Mouse (Mus musculus) liver, embryonic 11.5 days (tissue): ENCODE measurements around the gene Emp3. TPM values are rescaled to one million over a fixed set of nuclear protein-coding genes. Genes with fewer than 3 reads are reported as not detected.
"Not testable (repeated sequence)": the region's sequence is repeated elsewhere in the genome, so short reads cannot be mapped to it uniquely, and the experiment has no call there.

Experiments
- ATAC-seq: fragments of 200-750 bp; cut with Nextera tagmentation; replicated peaks from 2 replicates; pipeline ENCODE4 v1.8.0; 2017; ENCODE audit warnings: moderate number of reproducible peaks, mild to moderate bottlenecking, moderate TSS enrichment, moderate library complexity; ENCODE audit not compliant: low FRiP score
- DNase-seq: peaks from one replicate; pipeline ENCODE4 v3.0.0-alpha.2; 2017; ENCODE audit warnings: low spot score
- H3K27ac ChIP-seq: fragments of 300-500 bp; sonication (generic); 2 replicates; pipeline ENCODE4 v1.5.1; 2014; ENCODE audit warnings: mild to moderate bottlenecking, low read depth, low read length, control low read depth
- H3K27me3 ChIP-seq: fragments of 300-500 bp; sonication (generic); replicated peaks from 2 replicates; pipeline ENCODE4 v1.6.1; 2014; ENCODE audit warnings: low read length, mixed read lengths; ENCODE audit not compliant: control insufficient read depth, insufficient read depth
- H3K36me3 ChIP-seq: fragments of 300-500 bp; sonication (generic); 2 replicates; pipeline ENCODE4 v1.6.1; 2014; ENCODE audit warnings: mild to moderate bottlenecking, low read length, moderate library complexity, mixed read lengths; ENCODE audit not compliant: control insufficient read depth, insufficient read depth
- H3K4me1 ChIP-seq: fragments of 300-500 bp; sonication (generic); replicated peaks from 2 replicates; pipeline ENCODE4 v1.6.1; 2014; ENCODE audit warnings: low read length, mixed read lengths; ENCODE audit not compliant: control insufficient read depth, insufficient read depth
- H3K4me2 ChIP-seq: fragments of 300-500 bp; sonication (generic); 2 replicates; pipeline ENCODE4 v1.6.1; 2014; ENCODE audit warnings: mild to moderate bottlenecking, control low read depth, moderate library complexity
- H3K4me3 ChIP-seq: fragments of 300-500 bp; sonication (generic); 2 replicates; pipeline ENCODE4 v1.5.1; 2014; ENCODE audit warnings: low read depth, low read length, control low read depth
- H3K9ac ChIP-seq: fragments of 300-500 bp; sonication (generic); 2 replicates; pipeline ENCODE4 v1.6.1; 2014; ENCODE audit warnings: low read depth, low read length, control low read depth
- H3K9me3 ChIP-seq: fragments of 300-500 bp; sonication (generic); 2 replicates; pipeline ENCODE4 v1.6.1; 2016; ENCODE audit warnings: low read length, inconsistent platforms, mixed read lengths; ENCODE audit not compliant: control insufficient read depth
- WGBS: fragments of 180-500 bp; shearing (Covaris S2); extraction: QIAGEN DNeasy Blood & Tissue Kit; methylation state at CpG from one replicate; pipeline ENCODE4 v1.1.7; 2014; 5-methylcytosine and 5-hydroxymethylcytosine counted together
- polyA plus RNA-seq: library from polyadenylated mRNA; unstranded; fragments of >200 nt; fragmentation: Nextera tagmentation; extraction: Ambion mirVana; gene quantifications from 2 replicates; pipeline ENCODE4 v1.2.1, GENCODE M21; 2014

Emp3 gene
- polyA plus RNA-seq, 1 experiment from 2014 or later, result 99.6 TPM

DNA sequence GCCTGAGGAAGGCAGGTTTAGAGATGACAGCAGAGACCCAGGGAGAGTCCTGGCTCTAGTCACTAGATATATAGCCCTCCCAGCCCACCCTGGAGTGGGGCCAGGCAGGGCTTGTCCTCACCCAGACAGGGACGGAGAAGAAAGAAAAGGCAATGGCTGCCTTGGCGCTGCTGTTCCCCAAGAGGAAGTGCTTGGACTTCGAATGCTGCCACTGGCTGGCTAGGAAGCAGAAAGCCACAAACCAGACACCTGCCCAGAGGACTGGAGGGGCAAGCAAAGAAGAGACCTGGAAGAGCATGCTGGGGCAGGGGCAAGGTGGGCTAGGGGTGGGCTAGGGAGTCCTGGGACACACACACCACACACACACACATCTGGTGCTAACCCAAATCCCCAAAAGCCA lies 34.0 kb downstream of the Emp3 start:
- Histone ChIP-seq H3K27me3 (no peaks in the 10 kb centered on the region), H3K27ac (no peak overlapping the region), H3K9ac (no peak overlapping the region), H3K36me3 (peaks cover 21% of the 10 kb centered on the region), H3K4me3 (no peak overlapping the region), H3K4me2 (no peak overlapping the region), H3K9me3 (no peaks in the 10 kb centered on the region), H3K4me1 (no peaks in the 10 kb centered on the region)
- DNase-seq (no peak), ATAC-seq (no peak)
- 28% methylated on average over 3 of the region's 3 CpGs for WGBS

DNA sequence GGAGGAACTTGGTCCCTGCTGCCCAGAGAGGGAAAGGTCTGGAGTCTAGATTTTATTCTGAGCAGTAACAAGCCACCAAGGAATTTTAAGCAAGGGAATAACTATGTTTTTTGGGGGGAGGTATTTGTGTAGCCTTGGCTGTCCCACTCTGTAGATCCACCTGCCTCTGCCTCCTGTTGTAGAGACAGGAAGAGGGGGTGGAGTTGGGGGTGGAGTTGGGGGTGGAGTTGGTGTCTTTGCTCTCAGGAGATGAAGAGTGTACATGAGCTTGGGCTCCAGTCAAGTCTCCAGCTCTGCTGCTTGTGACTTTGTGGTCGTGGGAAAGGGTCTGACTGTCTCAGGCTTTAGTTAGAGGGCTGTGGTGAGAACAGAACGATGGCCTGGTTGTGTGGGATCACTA lies 40.2 kb downstream of the Emp3 start:
- ATAC-seq, result no peak
- Histone ChIP-seq H3K4me3 (no peak overlapping the region), H3K4me1 (no peaks in the 10 kb centered on the region), H3K4me2 (no peak overlapping the region), H3K27ac (no peak overlapping the region), H3K36me3 (peaks cover 63% of the 10 kb centered on the region), H3K27me3 (no peaks in the 10 kb centered on the region), H3K9ac (no peak overlapping the region), H3K9me3 (no peaks in the 10 kb centered on the region)
- DNase-seq, result no peak
- 87% methylated on average over 2 of the region's 2 CpGs for WGBS

DNA sequence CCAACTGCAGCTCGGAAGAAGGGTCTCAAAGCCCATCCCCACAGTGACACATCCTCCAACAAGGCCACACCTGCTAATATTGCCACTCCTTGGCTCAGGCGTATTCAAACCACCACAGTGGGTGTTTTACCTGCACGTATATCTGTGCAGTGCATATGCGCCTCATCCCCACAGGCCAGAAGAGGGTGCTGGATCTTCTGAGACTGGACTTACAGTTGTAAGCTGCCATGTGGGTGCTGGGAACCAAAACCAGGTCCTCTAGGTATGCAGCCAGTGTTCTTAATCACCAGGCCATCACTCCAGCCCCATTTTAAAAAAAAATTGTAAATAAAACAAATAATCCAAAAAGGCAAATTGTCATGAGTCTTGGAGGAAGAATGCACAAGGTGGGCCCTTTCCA lies 40.7 kb downstream of the Emp3 start:
- H3K27me3 ChIP-seq, result no peaks in the 10 kb centered on the region

DNA sequence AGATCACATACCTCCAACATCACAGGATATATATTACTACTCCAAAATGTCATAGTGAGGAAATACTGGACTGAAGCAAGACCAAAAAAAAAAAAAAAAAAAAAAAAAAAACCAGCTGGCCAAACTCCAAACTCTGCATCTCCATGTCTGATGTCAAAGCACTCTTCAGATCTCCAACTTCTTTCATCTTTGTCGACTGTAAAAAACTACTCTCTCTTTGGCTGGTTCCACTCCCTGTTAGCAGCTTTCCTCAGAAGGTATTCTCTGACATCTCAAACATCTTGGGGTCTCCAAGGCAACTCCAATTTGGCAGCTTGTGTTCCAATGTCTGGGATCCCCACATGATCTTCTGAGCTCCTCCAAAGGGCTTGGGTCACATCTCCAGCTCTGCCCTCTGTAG lies 42.9 kb downstream of the Emp3 start, which contains the start of gene Grin2d:
Grin2d (minus strand) TSS at position 101 of the 400 bp plus-strand sequence.
- H3K4me1 ChIP-seq, result peaks cover 13% of the 10 kb centered on the region
- peaks cover 61% of the 10 kb centered on the region for H3K36me3 ChIP-seq
- not testable (repeated sequence) for H3K27me3 ChIP-seq, H3K9ac ChIP-seq, H3K9me3 ChIP-seq, ATAC-seq, H3K4me2 ChIP-seq, H3K27ac ChIP-seq, H3K4me3 ChIP-seq, DNase-seq
- WGBS, result 84% methylated on average over 1 of the region's 1 CpGs

More for the DNA sequence above, 40.7 kb downstream of the Emp3 start:
- Histone ChIP-seq H3K4me2 (no peak overlapping the region), H3K9me3 (no peaks in the 10 kb centered on the region), H3K27ac (no peak overlapping the region), H3K4me1 (no peaks in the 10 kb centered on the region), H3K4me3 (no peak overlapping the region), H3K36me3 (peaks cover 68% of the 10 kb centered on the region), H3K9ac (no peak overlapping the region)
- DNase-seq (no peak), ATAC-seq (no peak)
- 94% methylated on average over 4 of the region's 4 CpGs for WGBS

DNA sequence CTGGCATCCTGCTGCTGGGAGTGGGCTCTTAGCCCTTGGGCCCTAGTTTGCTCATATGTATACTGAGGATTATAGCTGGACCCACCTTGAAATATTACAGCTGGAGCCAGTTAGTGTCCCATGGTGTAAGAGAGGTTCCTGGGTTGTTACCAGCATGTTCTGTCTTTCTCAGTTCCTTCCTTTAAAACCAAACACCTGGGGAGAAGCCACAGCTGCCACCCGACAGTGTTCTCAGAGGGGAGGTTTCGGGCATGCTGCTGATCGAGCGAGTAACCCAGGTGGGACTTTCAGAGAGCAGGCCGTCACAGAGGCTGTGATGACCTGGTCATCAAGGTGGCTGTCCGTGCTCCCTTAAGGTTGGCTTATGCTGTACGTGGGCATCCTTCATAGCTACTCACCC lies 44.3 kb downstream of the Emp3 start:
- peaks cover 13% of the 10 kb centered on the region for H3K4me1 ChIP-seq
- H3K9ac ChIP-seq, result no peak overlapping the region
- no peak overlapping the region for H3K4me3 ChIP-seq
- H3K27me3 ChIP-seq, result peaks cover 3% of the 10 kb centered on the region
- no peak overlapping the region for H3K27ac ChIP-seq
- DNase-seq, result no peak
- no peaks in the 10 kb centered on the region for H3K9me3 ChIP-seq
- 97% methylated on average over 7 of the region's 7 CpGs for WGBS
- peaks cover 50% of the 10 kb centered on the region for H3K36me3 ChIP-seq
- H3K4me2 ChIP-seq, result no peak overlapping the region
- no peak for ATAC-seq

DNA sequence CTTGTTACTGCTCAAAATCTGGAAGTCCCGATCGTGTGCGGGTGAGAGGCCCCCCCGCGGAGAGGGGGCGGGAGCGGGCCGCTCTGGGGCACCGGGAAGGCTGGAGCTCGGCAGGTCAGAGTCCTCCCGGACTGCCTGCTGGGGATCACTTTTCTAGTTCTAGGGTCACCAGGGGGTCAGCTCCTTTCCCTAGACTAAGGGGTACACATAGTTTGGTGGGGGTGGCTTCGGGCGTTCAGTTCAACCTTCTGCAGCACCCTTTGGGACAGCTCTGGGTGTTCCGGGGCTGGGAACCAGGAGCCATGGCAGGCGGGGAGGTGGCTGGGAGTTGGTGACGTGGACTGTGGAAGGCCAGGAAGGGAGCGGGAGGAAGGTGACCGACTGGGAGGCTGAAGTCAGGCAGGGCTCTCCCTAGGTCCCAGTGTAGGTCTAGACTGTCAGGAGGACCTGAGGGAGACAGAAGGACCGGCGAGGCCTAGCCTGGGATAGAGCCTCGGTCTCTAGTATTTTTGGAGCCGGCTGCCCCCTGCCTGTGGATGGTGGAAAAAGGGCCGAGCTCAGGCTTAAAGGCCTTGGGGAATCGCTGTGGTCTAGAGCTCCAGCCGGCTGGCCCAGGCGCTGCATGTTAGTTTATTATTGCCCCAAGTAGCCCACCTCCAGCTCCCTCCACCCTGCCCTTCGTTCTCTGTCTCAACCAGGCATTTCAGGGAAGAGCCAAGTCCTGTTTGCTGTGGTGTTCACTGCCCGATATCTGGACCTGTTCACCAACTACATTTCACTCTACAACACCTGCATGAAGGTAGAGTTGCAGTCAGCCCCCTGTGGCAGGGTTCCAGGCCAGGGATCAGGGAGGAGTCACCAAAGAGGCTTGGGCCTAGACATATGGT lies 47.9 kb downstream of the Emp3 start:
- peaks cover 20% of the 10 kb centered on the region for H3K4me1 ChIP-seq
- peak; percentile 61 for ATAC-seq
- H3K4me3 ChIP-seq, result peak overlapping the region; percentile 92
- H3K9me3 ChIP-seq, result no peaks in the 10 kb centered on the region
- peak overlapping the region; percentile 95 for H3K9ac ChIP-seq
- H3K27me3 ChIP-seq, result peaks cover 39% of the 10 kb centered on the region
- 3% methylated on average over 28 of the region's 28 CpGs for WGBS
- H3K4me2 ChIP-seq, result peak overlapping the region; percentile 91
- DNase-seq, result peak; percentile 72
- peaks cover 24% of the 10 kb centered on the region for H3K36me3 ChIP-seq
- peak overlapping the region; percentile 91 for H3K27ac ChIP-seq

DNA sequence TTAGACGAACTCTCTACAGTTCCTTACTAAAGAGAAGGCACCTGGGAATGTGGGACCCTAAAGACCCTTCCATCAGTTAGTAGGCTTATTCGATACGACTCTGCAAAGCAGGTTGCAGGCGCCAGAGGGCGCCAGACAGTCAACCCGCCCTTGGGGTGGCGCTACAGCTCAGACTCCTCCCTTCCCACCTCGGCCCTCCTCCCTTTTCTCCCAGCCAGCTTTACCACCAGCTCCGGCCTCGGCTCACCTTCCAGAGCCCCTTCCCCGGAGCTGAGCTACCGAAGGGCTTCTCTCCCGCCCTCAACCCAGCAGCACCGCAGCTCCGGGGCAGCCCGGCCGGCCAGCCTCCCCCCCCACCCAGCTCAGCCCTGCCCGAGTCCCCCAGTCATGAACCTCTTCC lies 48.6 kb downstream of the Emp3 start, which contains the start of gene Kdelr1:
Kdelr1 (plus strand) TSS at position 149 of the 400 bp plus-strand sequence.
- Histone ChIP-seq H3K9me3 (no peaks in the 10 kb centered on the region), H3K4me2 (peak within 1 kb of the TSS; percentile 91), H3K27me3 (peaks cover 45% of the 10 kb centered on the region), H3K27ac (peak within 1 kb of the TSS; percentile 91), H3K36me3 (peaks cover 21% of the 10 kb centered on the region), H3K9ac (peak within 1 kb of the TSS; percentile 95), H3K4me1 (peaks cover 22% of the 10 kb centered on the region), H3K4me3 (peak within 1 kb of the TSS; percentile 92)
- WGBS, result 0% methylated on average over 18 of the region's 18 CpGs
- DNase-seq (peak; percentile 84), ATAC-seq (peak; percentile 75)

DNA sequence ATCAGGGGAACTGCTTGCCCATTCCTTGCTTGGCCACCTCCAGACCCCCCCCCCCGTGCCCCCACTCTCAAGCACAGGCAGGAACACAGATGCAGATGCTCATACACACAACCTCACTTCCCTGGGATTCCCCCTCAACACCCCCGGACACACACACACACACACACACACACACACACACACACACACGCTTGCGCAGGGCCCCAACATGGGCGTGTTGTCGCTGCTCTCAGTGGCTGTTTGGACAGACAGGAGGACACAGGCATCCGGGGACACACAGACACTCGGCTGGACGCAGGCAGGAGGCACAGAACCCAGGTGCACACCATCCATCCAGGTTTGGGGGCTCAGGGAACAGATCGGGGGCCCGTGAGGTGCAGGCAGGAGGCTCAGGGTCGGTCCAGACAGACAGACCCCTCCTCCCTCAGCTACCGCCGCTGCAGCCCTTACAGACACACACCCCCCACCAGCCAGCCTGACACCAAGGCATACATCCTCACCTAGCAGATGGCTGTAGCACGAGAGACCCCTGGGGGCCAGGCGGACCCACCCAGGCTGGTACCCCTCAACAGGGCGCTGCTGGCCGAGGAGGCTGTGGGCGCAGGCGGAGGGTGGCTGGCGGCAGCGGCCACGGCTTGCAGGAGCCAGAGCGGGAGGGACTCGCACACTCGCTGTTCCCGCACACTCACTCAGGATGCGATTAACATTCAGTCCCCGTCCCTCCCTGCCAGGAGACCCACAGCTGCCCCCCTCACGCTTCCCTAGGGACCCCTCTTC lies 50.7 kb downstream of the Emp3 start:
- Histone ChIP-seq H3K4me1 (peaks cover 25% of the 10 kb centered on the region), H3K4me2 (peak overlapping the region; percentile 55), H3K27ac (no peak overlapping the region), H3K9ac (no peak overlapping the region; the same call in 1 of the 2 replicates), H3K4me3 (peak overlapping the region; percentile 21), H3K36me3 (peaks cover 6% of the 10 kb centered on the region), H3K27me3 (peaks cover 59% of the 10 kb centered on the region), H3K9me3 (no peaks in the 10 kb centered on the region)
- no peak for DNase-seq
- no peak for ATAC-seq
- 3% methylated on average over 30 of the region's 30 CpGs for WGBS
